Mouse (Mus musculus) urinary bladder, postnatal 25 days (tissue): ENCODE measurements around the gene Det1.

Experiments used
- DNase-seq: peaks from one replicate; pipeline ENCODE4 v3.0.0; 2022; ENCODE audit warnings: low spot score

The Det1 gene

GRCm38 (mm10) chr7:78782639-78783581 lies 64.2 kb downstream of the Det1 start, which contains the start of the genes Mrps11 and Mrpl46:
TSS of gene Mrps11 (plus strand) at chr7:78783119.
TSS of gene Mrpl46 (minus strand) at chr7:78783531.
- DNase-seq, result peak; percentile 85

DNA sequence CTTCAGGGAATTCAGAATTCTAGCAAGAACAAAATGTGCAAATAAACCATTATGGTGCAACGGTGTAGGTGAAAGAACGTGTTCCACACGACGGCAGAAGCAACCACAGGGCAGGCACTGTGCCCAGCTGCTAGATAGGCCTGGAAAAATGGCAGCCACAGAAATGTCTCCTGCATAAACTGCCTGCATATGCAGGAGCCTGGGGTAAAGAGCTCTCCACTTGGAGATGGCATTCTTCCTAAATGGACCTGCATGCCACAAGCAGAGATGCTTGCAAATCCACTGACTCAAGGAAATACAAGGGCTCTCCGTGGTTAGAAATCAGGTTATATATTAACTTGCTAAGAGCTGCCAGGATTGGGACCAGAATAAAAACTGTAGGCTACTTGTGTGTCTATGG lies 68.3 kb downstream of the Det1 start:
- DNase-seq, result no peak
